8 mouse cellular contexts compared by ENCODE assay signal in the genomic region with DNA sequence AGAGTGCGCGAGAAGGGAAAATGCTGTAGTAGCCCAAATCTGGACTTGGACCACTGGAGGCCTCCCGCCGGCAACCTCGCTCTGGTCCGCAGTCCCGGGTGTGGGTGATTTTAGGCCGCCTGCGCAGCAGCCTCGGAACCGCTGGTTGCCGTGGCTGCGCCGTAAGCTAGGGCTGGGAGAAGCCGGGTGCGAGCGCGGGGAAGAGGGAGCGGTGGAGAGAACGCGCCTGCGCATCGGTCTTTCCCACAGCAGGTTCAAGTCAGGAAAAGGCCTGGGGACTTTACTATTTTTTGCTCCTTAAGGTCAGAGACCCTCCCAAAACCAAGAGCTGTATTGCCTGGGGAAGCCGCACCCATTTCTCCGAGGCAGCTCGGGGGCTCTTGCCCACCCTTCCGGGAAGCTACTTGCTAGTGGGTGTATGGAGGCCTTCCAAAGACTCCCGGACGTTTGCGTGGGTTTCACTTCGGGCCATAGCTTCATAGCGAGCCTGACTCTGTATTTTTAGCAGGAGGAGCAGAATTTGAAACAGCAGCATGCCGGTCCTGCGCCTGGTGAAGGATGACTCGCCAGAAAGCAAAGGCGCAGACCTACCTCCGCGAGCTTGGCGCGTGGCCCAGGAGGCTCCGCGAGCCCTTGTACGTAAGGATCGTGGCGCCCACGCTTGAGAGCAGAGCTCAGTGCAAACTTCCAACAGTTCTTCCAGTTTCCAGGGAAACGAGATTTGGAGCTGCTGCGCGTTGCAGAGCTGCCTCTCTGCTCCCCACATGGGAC. TPM values are rescaled to one million over a fixed set of nuclear protein-coding genes. Genes with fewer than 3 reads are reported as not detected.
DNase-seq lines count a peak whose midpoint lies in the region; ATAC-seq and TF ChIP-seq lines count a peak whose summit lies in the region.

No protein-coding gene starts in this region.

- DNase-seq in gastrocnemius, adult 18-20 months (ENCODE audit: low spot score) = peak; percentile 8
- no peak for DNase-seq in gastrocnemius, postnatal 25 days
- peak; percentile 65 to 66 for DNase-seq in cerebellum, postnatal 36 days
- DNase-seq in gastrocnemius, postnatal 14 days = peak; percentile 12
- peak; percentile 92 to 94 for DNase-seq in left cerebral cortex, postnatal 36 days (ENCODE audit: low spot score in 2 of 2)

- H3K9ac ChIP-seq in intestine, postnatal 0 days (ENCODE audit: low read depth, low read length) = no peak overlapping the region

- TF ChIP-seq POLR2A in small intestine, adult 2 months (IDR thresholded peaks at IDR 0.05; ENCODE audit: low read depth, low read length) = no peak

- intact Hi-C loops in gastrocnemius, postnatal 14 days (cut with DNase I; ENCODE audit: low total_unique reads) = loop anchor here (10.0 kb wide), 1 partner anchor 276 kb away; no protein-coding TSS in a partner anchor
- intact Hi-C loops in left cerebral cortex, postnatal 36 days (cut with DNase I) = loop anchor here (5.0 to 10.0 kb wide), 4 partner anchors 63 to 1736 kb away; a partner anchor contains a TSS

- H3K4me2 ChIP-seq in intestine, postnatal 0 days (replicated peaks; ENCODE audit: low read depth) = peak overlapping the region; percentile 97

- H3K36me3 ChIP-seq in intestine, postnatal 0 days (ENCODE audit: control insufficient read depth, insufficient read depth) = no peaks in the 10 kb centered on the region
- H3K36me3 ChIP-seq in small intestine, adult 2 months (ENCODE audit: control insufficient read depth, insufficient read depth, low read length) = no peaks in the 10 kb centered on the region

- ATAC-seq in intestine, postnatal 0 days = no peak
- peak; percentile 45 for ATAC-seq in megakaryocyte-erythroid progenitor cell, adult 5-6 weeks (replicated peaks; ENCODE audit: low FRiP score, low TSS enrichment, poor library complexity, severe bottlenecking)

- H3K27ac ChIP-seq in intestine, postnatal 0 days (ENCODE audit: low read depth, low read length) = no peak overlapping the region
- no peak overlapping the region for H3K27ac ChIP-seq in small intestine, adult 2 months (ENCODE audit: insufficient read depth, low read depth, low read length)

- peak overlapping the region; percentile 59 for H3K4me3 ChIP-seq in intestine, postnatal 0 days (ENCODE audit: low read depth, low read length)
- H3K4me3 ChIP-seq in small intestine, adult 2 months (ENCODE audit: low read depth, low read length) = peak overlapping the region; percentile 53

- no peak for TF ChIP-seq CTCF in intestine, postnatal 0 days (IDR thresholded peaks at IDR 0.05; ENCODE audit: low read depth)
- no peak for TF ChIP-seq CTCF in small intestine, adult 2 months (IDR thresholded peaks at IDR 0.05; ENCODE audit: extremely low read depth, insufficient read length, insufficient replicate concordance, low read depth, low read length)

- peaks cover 8% of the 10 kb centered on the region; the same call in 1 of the 2 replicates for H3K4me1 ChIP-seq in intestine, postnatal 0 days (replicated peaks; ENCODE audit: control insufficient read depth, insufficient read depth, low read length)
- H3K4me1 ChIP-seq in small intestine, adult 2 months (ENCODE audit: control insufficient read depth, insufficient read depth, insufficient read length, low read length) = peaks cover 5% of the 10 kb centered on the region

- under 1% methylated on average over 49 of the region's 49 CpGs for WGBS in intestine, postnatal 0 days
- WGBS in small intestine, adult 2 months = under 1% methylated on average over 49 of the region's 49 CpGs

- H3K9me3 ChIP-seq in intestine, postnatal 0 days (ENCODE audit: control insufficient read depth) = no peaks in the 10 kb centered on the region

- peaks cover 86% of the 10 kb centered on the region for H3K27me3 ChIP-seq in intestine, postnatal 0 days (replicated peaks; ENCODE audit: control insufficient read depth, insufficient read depth, low read length)
- H3K27me3 ChIP-seq in small intestine, adult 2 months (ENCODE audit: control insufficient read depth, insufficient read depth, low read length) = peaks cover 61% of the 10 kb centered on the region

RNA-seq across cellular contexts. Expression of a gene that starts 1.3 kb away (rescaled TPM):
- total RNA-seq in gastrocnemius, adult 18-20 months (2021) = under 1 TPM; 0.32 to 0.36 TPM
- total RNA-seq in gastrocnemius, postnatal 25 days (2021) = under 1 TPM; 0.38 to 0.56 TPM
- under 1 TPM in 1 of 2 experiments, not detected in 1; 0.27 TPM for total RNA-seq in gastrocnemius, postnatal 14 days (2021)
- 0.07 TPM in 1 of 2 replicates, not detected in the other for polyA plus RNA-seq in intestine, postnatal 0 days (2015; fragmentation: Nextera tagmentation; extraction: Ambion mirVana)
- total RNA-seq in left cerebral cortex, postnatal 36 days (2021) = 10 to 100 TPM; 62.2 to 69.6 TPM
- total RNA-seq in megakaryocyte-erythroid progenitor cell, adult 5-6 weeks (2014; fragmentation: Nextera tagmentation) = not detected in 2 replicates
- not detected in 2 replicates for total RNA-seq in megakaryocyte-erythroid progenitor cell, adult 5-6 weeks (2017)
- 0.57 and 0.76 TPM in 2 replicates for polyA plus RNA-seq in small intestine, adult 2 months (2012; rRNA removed)

RNA-seq across cellular contexts. Expression of a gene that starts 19.2 kb away (rescaled TPM):
- not detected for total RNA-seq in gastrocnemius, adult 18-20 months (2021)
- total RNA-seq in gastrocnemius, postnatal 25 days (2021) = not detected
- not detected for total RNA-seq in gastrocnemius, postnatal 14 days (2021)
- 0.09 and 0.16 TPM in 2 replicates for polyA plus RNA-seq in intestine, postnatal 0 days (2015; fragmentation: Nextera tagmentation; extraction: Ambion mirVana)
- total RNA-seq in left cerebral cortex, postnatal 36 days (2021) = under 1 TPM; 0.30 to 0.36 TPM
- not detected in 2 replicates for total RNA-seq in megakaryocyte-erythroid progenitor cell, adult 5-6 weeks (2014; fragmentation: Nextera tagmentation)
- total RNA-seq in megakaryocyte-erythroid progenitor cell, adult 5-6 weeks (2017) = not detected in 2 replicates
- polyA plus RNA-seq in small intestine, adult 2 months (2012; rRNA removed) = not detected in 2 replicates

RNA-seq across cellular contexts. Expression of a gene that starts 56.6 kb away (rescaled TPM):
- 1 to 10 TPM; 4.2 to 4.5 TPM for total RNA-seq in gastrocnemius, adult 18-20 months (2021)
- total RNA-seq in gastrocnemius, postnatal 25 days (2021) = 1 to 10 TPM; 3.2 to 3.9 TPM
- total RNA-seq in gastrocnemius, postnatal 14 days (2021) = 1 to 10 TPM; 3.3 to 3.4 TPM
- polyA plus RNA-seq in intestine, postnatal 0 days (2015; fragmentation: Nextera tagmentation; extraction: Ambion mirVana) = 3.1 and 3.9 TPM in 2 replicates
- 10 to 100 TPM; 10.8 to 13.2 TPM for total RNA-seq in left cerebral cortex, postnatal 36 days (2021)
- 6.2 and 8.8 TPM in 2 replicates for total RNA-seq in megakaryocyte-erythroid progenitor cell, adult 5-6 weeks (2014; fragmentation: Nextera tagmentation)
- 10.8 and 11.0 TPM in 2 replicates for total RNA-seq in megakaryocyte-erythroid progenitor cell, adult 5-6 weeks (2017)
- 2.5 and 4.7 TPM in 2 replicates for polyA plus RNA-seq in small intestine, adult 2 months (2012; rRNA removed)

Comparison
In these comparisons a context has a peak if more than half of its experiments do, and no peak if none do; other contexts are left out.
1. RNA of a gene that starts 1.3 kb away (total RNA-seq): 62.2 to 69.6 TPM in left cerebral cortex, postnatal 36 days; 0.38 to 0.56 TPM in gastrocnemius, postnatal 25 days, 0.32 to 0.36 TPM in gastrocnemius, adult 18-20 months, 0.27 TPM in gastrocnemius, postnatal 14 days and not detected in megakaryocyte-erythroid progenitor cell, adult 5-6 weeks; every median in the first group is over 10 times any median in the second.